Mouse (Mus musculus) kidney, adult 11 months (tissue): ENCODE results near the gene Pde4dip.

Experiments used
- DNase-seq: peaks from one replicate; pipeline ENCODE4 v3.0.0; 2022

Pde4dip gene

DNA sequence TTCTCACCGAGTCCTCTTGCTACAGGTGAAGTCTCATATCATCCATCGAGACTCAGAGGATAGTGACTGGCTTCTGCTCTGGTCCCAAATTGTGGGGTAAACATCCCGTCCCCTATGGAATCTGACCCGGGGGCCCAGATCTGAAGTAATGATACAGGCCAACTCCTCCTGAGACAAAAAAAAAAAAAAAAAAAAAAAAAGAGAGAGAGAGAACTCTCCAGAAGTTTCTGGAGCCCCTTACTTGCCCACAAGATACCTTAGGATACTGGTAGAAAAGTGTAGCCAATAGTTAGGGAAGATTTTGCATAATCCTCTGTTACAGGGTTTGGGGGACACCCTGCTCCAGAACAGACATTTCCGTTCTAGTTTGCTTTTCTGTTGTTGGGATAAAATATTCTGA lies 205.9 kb downstream of the Pde4dip start:
- no peak for DNase-seq

GRCm38 (mm10) chr3:97682159-97682502 lies 206.4 kb downstream of the Pde4dip start:
- DNase-seq, result no peak

DNA sequence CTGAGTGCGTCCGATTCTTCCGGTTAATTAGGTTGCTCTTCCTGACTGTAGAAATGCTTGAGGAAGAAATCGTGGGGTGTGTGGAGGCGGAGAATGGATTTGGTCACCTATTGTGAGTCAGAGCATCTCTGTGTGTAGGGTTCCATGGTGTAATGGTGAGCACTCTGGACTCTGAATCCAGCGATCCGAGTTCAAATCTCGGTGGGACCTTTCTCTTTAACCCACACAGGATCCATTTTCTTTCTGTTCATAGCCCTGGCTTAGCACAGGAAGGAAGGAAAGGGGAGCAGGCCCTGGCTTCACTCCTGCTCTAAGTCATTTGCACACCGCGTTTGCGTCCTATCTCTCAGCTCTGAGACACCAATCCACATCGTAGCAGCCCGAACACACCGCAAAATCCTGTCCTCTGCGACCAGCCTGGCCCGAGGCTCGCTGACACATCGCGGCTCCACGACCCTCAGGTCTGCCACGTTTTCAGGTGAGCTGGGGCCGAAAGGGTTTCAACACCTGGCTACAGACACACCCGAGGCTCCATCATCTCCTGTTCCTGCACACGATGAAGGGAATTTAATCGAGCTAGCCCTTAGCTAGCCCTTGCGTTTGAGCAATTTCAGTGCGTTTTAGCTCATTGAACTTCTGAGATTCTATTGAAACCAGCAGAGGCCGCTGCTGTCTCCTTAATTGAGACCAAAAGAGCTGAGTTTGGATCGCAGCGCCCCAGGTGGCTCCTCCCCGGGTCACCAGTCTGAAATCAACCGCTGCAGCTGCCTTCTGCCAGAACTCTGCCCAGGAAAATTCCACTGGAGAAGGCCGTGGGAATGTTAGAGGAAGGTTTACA lies 207.0 kb downstream of the Pde4dip start:
- DNase-seq, result peak; percentile 77

- DNase-seq, result peak; percentile 51
Observed at GRCm38 (mm10) chr3:97680631-97681320, 207.7 kb downstream of the Pde4dip start.

DNA sequence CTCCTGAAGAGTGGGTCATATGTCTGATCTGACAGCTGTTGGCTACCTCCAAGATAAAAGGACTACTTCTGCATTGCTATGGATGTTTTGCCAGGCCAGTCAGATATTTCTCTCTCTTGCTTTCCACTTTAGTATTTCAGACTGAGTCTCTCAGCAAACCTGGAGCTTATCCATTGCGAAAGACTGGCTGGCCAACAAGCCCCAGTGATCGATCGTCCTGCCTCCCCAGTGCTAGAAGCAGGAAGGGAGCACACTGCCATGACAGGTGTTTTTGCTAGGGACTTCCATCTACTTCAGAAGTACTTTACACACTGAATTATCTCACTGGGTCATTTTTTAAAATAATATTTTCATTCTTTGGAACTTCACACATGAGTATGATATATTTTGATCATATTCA lies 210.1 kb downstream of the Pde4dip start:
- no peak for DNase-seq

DNA sequence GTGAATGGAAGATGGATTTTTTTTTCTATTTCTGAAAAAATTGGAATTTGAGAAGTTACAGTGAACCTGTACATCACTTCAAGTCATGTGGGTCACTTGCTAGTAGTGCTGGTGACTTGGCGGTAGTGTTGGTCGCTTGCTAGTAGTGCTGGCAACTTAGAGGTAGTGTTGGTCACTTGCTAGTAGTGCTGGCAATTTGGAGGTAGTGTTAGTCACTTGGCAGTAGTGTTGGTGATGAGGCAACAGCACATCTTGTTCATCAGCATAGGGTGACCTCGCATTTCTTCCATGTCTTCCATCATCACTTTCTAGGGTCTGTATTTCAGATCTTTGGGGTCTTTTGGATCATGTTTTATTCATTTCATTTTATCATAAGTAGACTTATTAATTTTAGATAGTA lies 212.4 kb downstream of the Pde4dip start:
- DNase-seq, result no peak

DNA sequence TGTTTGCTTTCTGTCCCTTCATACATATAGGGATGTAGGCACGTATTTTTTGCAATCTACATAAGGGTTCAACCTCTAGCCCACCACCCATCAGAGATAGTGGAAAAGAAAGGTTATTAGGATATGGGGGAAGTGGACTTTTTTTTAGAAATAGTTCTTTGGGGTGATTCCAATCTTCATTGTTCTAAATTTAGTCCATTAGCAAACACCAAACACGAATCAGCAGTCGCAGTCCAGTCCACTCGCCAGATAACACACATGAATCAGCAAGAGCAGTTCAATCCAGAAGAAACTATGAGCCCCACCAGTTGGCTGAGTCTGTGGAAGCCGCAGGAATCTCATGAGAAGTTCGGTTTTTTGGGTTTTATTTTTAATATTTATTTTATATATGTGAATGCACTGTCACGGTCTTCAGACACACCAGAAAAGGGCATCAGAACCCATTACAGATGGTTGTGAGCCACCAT lies 213.8 kb downstream of the Pde4dip start, which contains the start of gene Gm17651:
Gene Gm17651 (minus strand): TSS at position 51 of the 467 bp plus-strand sequence.
- DNase-seq, result no peak

DNA sequence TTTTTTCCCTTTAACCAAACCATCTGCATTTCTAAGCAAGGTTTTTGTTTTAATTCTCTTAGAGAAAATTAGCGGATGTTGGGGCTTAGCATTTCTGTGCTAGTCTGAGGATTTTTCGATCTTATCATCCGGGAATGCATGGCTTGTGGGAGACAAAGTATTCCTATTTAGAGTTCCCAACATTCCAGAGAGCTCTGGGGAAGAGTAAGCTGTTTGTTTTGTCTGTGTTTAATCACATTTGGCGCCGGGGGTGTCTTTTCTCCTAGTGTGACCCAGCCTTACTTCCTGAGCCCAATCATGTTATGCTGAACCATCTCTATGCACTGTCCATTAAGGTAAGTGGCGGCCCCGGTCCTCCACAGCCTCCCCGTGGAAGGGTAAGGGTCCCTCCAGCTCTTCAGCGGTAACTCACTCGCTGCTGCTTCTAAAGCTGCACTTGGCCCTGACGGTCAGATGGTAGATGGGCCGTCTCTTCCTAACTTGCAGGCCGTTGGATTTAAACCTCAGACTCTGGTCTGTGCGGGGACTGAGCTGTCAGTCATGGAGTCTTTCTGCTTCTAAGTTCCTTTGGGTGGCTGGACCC lies 221.3 kb downstream of the Pde4dip start:
- DNase-seq, result no peak

- no peak for DNase-seq
Observed at GRCm38 (mm10) chr3:97666154-97666553, 222.4 kb downstream of the Pde4dip start.

DNA sequence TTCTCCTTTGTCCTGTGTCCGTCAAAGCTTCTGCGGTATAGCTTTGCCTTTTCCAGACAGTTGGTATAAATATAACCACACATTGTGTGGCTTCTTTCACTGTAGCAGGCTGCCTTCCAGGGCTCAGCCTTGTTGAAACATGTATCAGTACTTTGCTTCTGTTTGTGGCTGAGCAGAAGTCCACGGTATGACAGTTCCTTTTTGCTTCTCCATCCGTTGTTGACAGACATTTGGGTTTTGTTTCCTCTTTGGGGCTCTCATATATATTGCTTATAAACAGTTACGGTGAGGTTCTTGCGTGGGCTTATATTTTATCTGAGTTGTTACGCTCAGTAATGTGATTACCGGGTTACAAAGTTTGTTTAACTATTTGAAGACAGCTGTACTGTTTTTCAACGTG lies 223.0 kb downstream of the Pde4dip start:
- no peak for DNase-seq

DNA sequence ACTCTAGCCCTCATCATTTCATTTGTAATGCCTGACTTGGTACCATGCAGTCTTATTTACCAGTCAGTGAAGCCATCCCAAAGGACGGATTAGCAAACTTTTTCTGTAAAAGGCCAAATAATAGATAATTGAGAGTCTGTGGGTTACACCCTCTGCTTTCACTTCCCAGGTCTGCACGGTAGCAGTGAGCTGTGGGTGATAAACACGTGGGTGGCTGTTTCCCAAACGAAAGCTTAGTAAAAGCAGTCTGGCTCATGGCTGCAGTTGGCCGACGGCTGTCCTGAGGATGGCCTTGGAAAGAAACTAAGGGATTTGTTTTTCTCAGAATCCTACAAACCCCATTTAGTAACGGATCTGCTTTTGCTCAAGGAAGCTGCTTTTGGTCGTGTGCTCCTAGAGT lies 227.3 kb downstream of the Pde4dip start:
- no peak for DNase-seq

DNA sequence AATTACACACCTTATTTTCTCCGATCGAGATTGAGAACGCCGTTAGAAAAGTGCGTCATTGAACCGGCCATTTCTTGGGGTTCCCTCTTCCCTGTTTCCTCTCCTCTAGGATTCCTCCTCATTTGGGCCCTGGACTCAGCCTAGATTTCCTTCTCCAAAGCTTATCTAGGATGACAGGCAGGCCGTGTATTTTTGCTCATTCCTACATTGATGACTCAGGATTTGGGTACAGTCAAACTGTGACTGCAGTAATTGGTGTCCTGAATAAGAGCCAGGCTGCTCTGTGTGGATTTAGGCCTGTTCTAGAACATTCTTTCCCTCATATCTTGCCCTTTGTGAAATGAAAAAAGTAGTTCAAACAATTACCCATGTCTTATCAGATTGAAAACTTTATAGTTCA lies 228.8 kb downstream of the Pde4dip start:
- no peak for DNase-seq

DNA sequence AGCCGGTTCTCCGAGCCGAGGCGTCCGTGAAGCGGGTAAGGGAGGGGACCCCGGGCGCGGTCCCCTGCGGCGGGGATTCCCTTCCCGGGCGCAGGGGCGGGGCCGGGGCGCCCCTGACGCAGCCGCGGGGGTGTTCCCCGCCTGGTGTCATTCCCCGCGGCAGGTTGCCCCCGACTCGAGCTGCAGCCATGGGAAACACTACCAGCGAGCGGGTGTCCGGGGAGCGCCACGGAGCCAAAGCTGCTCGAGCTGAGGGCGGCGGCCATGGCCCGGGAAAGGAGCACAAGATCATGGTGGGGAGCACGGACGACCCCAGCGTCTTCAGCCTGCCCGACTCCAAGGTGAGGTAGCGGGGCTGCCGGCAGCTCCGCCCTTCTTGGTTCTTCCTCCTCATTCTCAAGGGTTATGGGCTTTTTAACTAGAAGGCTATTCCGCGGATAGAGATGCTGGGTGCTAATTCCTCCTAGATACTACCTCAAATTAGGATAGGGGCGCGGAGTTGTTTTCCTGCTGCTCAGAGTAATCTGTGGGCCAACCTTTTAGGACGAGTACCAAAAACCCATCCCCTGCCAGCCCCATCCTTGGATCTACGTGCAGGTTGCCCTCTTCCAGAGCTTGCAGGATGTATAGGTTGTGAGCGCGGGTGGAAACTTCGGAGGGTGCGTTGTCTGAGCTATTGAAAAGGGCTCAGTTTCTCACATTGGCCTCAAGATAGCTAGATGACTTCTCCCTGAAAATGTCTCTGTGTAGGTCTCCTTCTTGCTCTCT lies 229.9 kb downstream of the Pde4dip start:
- no peak for DNase-seq

DNA sequence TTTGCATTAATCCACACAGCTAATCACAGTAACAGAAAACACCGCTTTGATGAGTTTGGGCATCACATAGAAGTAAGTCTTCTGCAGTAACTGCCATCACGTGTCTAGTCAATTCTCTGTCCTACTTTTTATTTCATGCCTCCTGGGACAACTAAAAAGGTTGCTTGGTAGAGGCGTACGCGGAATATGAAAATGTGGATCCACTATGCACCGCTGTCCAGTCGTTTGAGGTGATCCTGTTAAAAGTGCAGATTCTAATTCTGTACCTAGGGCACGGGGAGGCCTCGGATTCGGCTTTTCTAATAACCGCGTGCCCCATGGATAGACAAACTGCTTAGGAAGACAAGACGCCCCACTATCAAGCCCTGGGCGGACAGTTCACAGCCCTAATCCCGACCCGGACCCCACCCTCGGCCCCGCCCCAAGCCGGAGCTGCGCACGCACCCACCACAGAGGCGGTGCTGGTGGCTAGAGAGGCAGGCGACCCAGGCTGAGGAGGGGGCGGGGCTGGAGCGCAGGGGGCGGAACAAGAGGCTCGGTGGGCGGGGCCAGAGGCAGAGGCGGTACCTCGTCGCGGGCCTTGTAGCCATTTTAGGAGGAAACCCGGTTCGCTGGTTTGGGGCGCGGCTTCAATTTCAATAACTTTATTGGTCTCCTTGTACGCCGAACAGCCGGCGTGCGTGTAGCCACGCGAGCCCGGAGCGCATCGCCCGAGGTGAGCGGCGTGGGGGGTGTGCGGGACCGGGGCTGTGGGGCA lies 230.7 kb downstream of the Pde4dip start, which contains the start of gene Prkab2:
Gene Prkab2 (plus strand): TSS at position 539 of the 757 bp plus-strand sequence.
- peak; percentile 99 for DNase-seq

GRCm38 (mm10) chr3:97654901-97655300 lies 233.6 kb downstream of the Pde4dip start:
- DNase-seq, result no peak

- DNase-seq, result no peak
Observed at GRCm38 (mm10) chr3:97653781-97654180, 234.7 kb downstream of the Pde4dip start.

DNA sequence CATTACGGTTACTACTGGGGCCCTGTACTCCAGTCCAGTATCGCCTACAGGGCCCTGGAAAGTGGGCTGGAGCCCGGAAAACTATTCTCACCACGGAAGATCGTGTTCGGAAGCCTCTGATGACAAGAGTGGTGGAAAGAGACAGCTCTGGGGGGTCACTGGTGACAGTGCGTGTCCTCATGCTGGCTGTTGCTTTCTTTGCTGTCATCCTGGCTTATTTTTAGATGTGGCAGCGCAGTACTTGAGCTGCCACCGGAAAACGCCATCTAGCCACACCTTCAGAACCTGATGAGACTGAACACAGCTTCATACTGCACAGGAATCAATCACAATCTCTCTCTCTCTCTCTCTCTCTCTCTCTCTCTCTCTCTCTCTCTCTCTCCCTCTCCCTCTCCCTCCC lies 236.9 kb downstream of the Pde4dip start:
- DNase-seq, result no peak

GRCm38 (mm10) chr3:97649469-97649868 lies 239.0 kb downstream of the Pde4dip start:
- DNase-seq, result no peak

DNA sequence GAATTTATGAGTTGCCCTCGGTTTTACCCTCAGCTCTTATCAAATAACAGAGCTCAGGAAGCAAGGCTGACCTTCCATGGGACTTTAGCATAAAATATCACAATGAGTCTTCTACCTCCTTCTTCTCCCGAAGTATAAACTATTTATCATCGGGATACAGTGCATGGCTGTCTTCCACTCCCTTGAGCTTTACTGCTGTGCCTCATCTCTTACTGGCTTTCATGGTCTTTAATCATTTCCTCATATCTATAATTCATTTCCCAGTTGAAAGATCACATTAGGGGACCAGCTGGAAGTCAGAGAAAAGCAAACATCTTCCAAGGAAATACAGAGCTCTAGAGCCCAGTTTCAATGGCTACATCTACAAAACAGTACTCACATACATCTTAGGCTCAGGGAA lies 239.5 kb downstream of the Pde4dip start:
- no peak for DNase-seq

DNA sequence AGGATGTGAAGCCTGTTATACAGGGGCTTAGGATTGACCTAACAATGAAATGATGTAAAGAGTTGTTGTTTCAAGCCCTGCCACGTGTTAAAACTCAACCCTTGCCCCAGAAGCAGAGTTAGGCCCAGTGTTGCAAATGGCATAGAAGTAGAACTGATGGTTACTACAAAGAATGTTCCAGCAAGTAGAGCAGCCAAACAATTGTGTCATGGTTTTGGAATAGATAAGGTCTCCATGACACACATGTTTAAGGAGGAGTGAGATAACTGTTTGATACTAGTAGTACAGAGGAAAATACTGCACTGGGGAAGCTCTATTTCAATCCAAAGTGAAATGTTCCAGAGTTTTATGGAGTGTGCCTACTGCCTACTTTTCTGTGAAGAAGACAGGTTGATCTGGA lies 240.0 kb downstream of the Pde4dip start:
- DNase-seq, result no peak

GRCm38 (mm10) chr3:97642001-97642400 lies 246.5 kb downstream of the Pde4dip start:
- DNase-seq, result no peak

DNA sequence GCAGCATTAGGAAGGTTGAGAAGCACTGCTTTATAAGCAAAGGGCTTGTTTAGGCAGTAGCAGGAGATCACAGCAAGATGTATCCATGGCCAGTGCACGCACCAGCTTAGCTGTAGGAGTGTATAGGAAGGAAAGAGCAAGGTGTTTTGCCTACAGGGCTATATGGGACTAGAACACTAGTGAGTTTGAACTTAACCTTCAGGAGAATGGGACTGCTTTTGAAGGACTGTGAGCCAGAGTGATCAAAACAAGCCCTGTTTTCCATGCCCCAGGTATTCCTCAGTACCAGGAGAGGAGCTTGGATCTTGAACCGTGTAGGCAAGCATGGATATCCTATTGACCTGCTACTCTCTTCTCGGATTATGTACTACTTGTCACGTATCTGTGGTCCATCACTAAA lies 247.1 kb downstream of the Pde4dip start:
- DNase-seq, result no peak
